Mouse (Mus musculus): ENCODE measurements around the gene Grb10. TPM values are rescaled to one million over a fixed set of nuclear protein-coding genes. Genes with fewer than 3 reads are reported as not detected.

Gene Grb10
- polyA plus RNA-seq, 1 experiment = 27.2 TPM

GRCm38 (mm10) chr11:11932102-11932789 is 106.2 kb downstream of the Grb10 start:
- Histone ChIP-seq H3K4me1 (ENCODE audit: control insufficient read depth, insufficient read depth, low read length) (no peaks in the 10 kb centered on the region), H3K4me3 (ENCODE audit: insufficient read depth, low read length) (no peak overlapping the region), H3K27ac (ENCODE audit: insufficient read depth, low read length) (peak overlapping the region; percentile 86; the same call in 1 of the 2 replicates)
- TF ChIP-seq CTCF (IDR thresholded peaks at IDR 0.05; ENCODE audit: extremely low read depth, insufficient read depth, low read length) (no peak), POLR2A (IDR thresholded peaks at IDR 0.05; ENCODE audit: extremely low read depth, insufficient read depth, low read length) (no peak)

DNA sequence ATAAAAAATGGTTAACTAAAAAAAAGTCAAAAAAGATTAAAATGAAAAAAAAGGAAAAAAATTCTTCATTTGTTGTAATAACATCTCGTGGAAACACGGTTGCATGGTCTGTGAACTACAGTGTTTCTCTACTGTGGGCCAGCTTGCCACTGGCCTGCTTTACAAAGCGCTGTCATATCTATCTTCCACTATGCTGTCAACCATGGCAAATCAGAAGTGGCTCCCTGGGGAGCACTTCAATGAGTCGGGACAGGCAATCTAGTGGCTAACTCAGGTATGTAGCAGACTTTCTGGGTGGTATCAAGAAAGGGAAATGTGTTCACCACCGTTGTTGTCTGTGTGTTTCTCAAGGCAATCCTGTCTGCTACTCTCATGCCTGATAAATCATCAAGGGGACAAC is 106.8 kb downstream of the Grb10 start:
- no peak overlapping the region for H3K4me3 ChIP-seq (ENCODE audit: insufficient read depth, low read length)
- no peaks in the 10 kb centered on the region for H3K4me1 ChIP-seq (ENCODE audit: control insufficient read depth, insufficient read depth, low read length)
- TF ChIP-seq CTCF (IDR thresholded peaks at IDR 0.05; ENCODE audit: extremely low read depth, insufficient read depth, low read length) (no peak), POLR2A (IDR thresholded peaks at IDR 0.05; ENCODE audit: extremely low read depth, insufficient read depth, low read length) (no peak)
- H3K27ac ChIP-seq (ENCODE audit: insufficient read depth, low read length) = peak overlapping the region; percentile 86; the same call in 1 of the 2 replicates

- no peaks in the 10 kb centered on the region for H3K4me1 ChIP-seq (ENCODE audit: control insufficient read depth, insufficient read depth, low read length)
- TF ChIP-seq CTCF (IDR thresholded peaks at IDR 0.05; ENCODE audit: extremely low read depth, insufficient read depth, low read length) (no peak), POLR2A (IDR thresholded peaks at IDR 0.05; ENCODE audit: extremely low read depth, insufficient read depth, low read length) (no peak)
- no peak overlapping the region for H3K27ac ChIP-seq (ENCODE audit: insufficient read depth, low read length)
- no peak overlapping the region for H3K4me3 ChIP-seq (ENCODE audit: insufficient read depth, low read length)
These were observed 108.0 kb downstream of the Grb10 start for GRCm38 (mm10) chr11:11930527-11930926.

DNA sequence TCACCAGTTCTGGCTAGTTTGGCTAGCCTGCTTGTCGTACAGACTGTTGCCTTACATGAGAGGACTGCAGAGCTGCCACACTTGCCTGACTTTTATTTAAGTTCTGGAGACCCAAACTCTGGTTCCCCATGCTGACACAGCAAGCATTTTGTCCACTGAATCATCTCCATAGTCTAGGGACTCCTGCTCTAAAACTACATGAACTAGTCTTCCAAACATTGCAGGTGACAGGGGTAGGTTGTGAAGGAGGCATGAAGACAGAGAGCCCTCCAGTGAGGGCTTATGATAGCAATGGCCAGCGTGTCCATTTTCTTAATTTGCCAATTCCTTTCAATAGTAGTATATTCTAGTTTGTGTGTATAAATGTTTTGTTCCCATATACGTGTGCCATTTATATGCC is 109.4 kb downstream of the Grb10 start:
- Histone ChIP-seq H3K27ac (ENCODE audit: insufficient read depth, low read length) (no peak overlapping the region), H3K4me1 (ENCODE audit: control insufficient read depth, insufficient read depth, low read length) (no peaks in the 10 kb centered on the region), H3K4me3 (ENCODE audit: insufficient read depth, low read length) (no peak overlapping the region)
- TF ChIP-seq POLR2A (IDR thresholded peaks at IDR 0.05; ENCODE audit: extremely low read depth, insufficient read depth, low read length) (no peak), CTCF (IDR thresholded peaks at IDR 0.05; ENCODE audit: extremely low read depth, insufficient read depth, low read length) (no peak)

DNA sequence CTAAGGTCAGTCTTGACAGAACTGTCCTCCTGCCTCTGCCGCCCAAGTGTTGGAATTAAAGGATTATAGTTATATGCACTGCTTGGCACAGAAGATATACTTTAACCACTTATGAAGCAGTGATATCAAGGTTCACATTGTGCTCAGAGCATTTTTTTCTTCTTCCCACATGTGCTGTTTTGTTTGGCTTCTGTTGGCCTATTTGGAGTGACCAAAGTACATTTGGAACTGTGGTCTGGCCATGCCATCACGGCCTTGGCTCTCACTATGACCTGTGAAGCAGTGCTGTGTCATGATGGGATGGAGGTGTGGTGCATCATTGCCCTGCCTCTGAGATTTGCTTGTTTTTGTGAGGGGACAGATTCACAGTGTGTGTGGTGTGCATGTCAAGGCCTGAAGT is 109.9 kb downstream of the Grb10 start:
- Histone ChIP-seq H3K27ac (ENCODE audit: insufficient read depth, low read length) (no peak overlapping the region), H3K4me3 (ENCODE audit: insufficient read depth, low read length) (no peak overlapping the region), H3K4me1 (ENCODE audit: control insufficient read depth, insufficient read depth, low read length) (no peaks in the 10 kb centered on the region)
- TF ChIP-seq CTCF (IDR thresholded peaks at IDR 0.05; ENCODE audit: extremely low read depth, insufficient read depth, low read length) = no peak
- no peak for TF ChIP-seq POLR2A (IDR thresholded peaks at IDR 0.05; ENCODE audit: extremely low read depth, insufficient read depth, low read length)

DNA sequence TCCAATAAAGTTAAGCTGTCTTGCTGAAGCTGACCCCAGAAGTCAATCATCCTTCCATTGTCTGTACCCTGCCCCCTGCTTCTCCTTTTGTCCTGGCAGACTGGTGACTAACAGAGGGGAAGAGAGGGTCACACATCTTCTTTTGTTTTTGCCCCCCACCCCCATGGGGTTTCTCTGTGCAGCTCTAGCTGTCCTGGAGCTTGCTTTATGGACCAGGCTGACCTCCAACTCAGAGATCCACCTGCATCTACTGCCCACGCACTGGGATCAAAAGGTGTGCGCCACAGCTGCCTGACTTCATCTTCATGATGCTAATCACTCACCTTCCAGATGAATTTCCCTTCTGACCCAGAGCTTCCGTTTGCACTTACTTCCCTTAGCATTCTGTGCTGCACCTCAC is 114.6 kb downstream of the Grb10 start:
- H3K4me1 ChIP-seq (ENCODE audit: control insufficient read depth, insufficient read depth, low read length) = no peaks in the 10 kb centered on the region
- TF ChIP-seq CTCF (IDR thresholded peaks at IDR 0.05; ENCODE audit: extremely low read depth, insufficient read depth, low read length) (no peak), POLR2A (IDR thresholded peaks at IDR 0.05; ENCODE audit: extremely low read depth, insufficient read depth, low read length) (no peak)
- no peak overlapping the region for H3K27ac ChIP-seq (ENCODE audit: insufficient read depth, low read length)
- H3K4me3 ChIP-seq (ENCODE audit: insufficient read depth, low read length) = no peak overlapping the region

DNA sequence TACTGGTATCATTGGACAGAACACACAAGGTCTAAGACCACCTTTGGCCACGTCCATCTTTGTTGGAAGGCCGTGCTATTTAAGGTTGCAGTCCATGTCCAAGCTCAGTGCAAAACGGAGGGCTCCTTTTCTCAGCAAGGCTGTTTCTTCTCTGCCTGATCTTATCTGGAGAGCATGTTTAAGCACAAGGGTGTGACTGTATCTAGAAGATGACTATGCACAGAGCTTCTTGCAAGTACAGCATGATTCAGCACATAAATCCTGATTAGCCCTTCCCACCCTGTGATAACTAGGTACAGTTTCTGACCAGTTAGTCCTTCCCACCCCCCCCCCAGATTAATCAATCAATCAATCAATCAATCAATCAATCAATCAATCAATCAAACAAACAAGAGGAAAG is 115.1 kb downstream of the Grb10 start:
- no peak overlapping the region for H3K27ac ChIP-seq (ENCODE audit: insufficient read depth, low read length)
- H3K4me3 ChIP-seq (ENCODE audit: insufficient read depth, low read length) = no peak overlapping the region
- no peak for TF ChIP-seq CTCF (IDR thresholded peaks at IDR 0.05; ENCODE audit: extremely low read depth, insufficient read depth, low read length)
- no peak for TF ChIP-seq POLR2A (IDR thresholded peaks at IDR 0.05; ENCODE audit: extremely low read depth, insufficient read depth, low read length)

DNA sequence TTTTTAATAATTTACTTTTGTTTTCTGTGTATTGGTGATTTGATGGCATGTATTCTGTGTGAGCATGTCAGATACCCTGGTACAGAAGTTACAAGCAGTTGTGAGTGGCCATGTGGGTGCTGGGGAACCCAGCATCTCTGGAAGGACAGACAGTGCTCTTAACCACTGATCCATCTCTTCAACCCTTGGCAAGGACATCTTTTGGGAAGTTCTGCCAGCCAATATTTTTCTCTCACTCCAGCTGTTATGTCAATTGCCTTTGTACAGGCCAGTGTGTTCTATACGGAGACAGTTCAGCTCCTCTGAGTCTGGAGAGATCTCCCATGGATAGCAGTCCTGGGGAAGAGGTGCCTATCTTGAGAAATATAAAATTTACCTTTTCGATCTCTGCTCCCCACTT is 116.4 kb downstream of the Grb10 start:
- Histone ChIP-seq H3K4me1 (ENCODE audit: control insufficient read depth, insufficient read depth, low read length) (no peaks in the 10 kb centered on the region), H3K4me3 (ENCODE audit: insufficient read depth, low read length) (no peak overlapping the region), H3K27ac (ENCODE audit: insufficient read depth, low read length) (no peak overlapping the region)
- TF ChIP-seq CTCF (IDR thresholded peaks at IDR 0.05; ENCODE audit: extremely low read depth, insufficient read depth, low read length) = no peak
- TF ChIP-seq POLR2A (IDR thresholded peaks at IDR 0.05; ENCODE audit: extremely low read depth, insufficient read depth, low read length) = no peak

More for the DNA sequence above, 115.1 kb downstream of the Grb10 start:
- H3K4me1 ChIP-seq (ENCODE audit: control insufficient read depth, insufficient read depth, low read length) = no peaks in the 10 kb centered on the region

GRCm38 (mm10) chr11:11907703-11908413 is 130.6 kb downstream of the Grb10 start:
- no peak overlapping the region for H3K4me3 ChIP-seq (ENCODE audit: insufficient read depth, low read length)
- H3K4me1 ChIP-seq (ENCODE audit: control insufficient read depth, insufficient read depth, low read length) = no peaks in the 10 kb centered on the region
- TF ChIP-seq POLR2A (IDR thresholded peaks at IDR 0.05; ENCODE audit: extremely low read depth, insufficient read depth, low read length) (no peak), CTCF (IDR thresholded peaks at IDR 0.05; ENCODE audit: extremely low read depth, insufficient read depth, low read length) (no peak)
- H3K27ac ChIP-seq (ENCODE audit: insufficient read depth, low read length) = no peak overlapping the region

- TF ChIP-seq CTCF (IDR thresholded peaks at IDR 0.05; ENCODE audit: extremely low read depth, insufficient read depth, low read length) = no peak
- no peak for TF ChIP-seq POLR2A (IDR thresholded peaks at IDR 0.05; ENCODE audit: extremely low read depth, insufficient read depth, low read length)
- no peak overlapping the region for H3K27ac ChIP-seq (ENCODE audit: insufficient read depth, low read length)
- no peak overlapping the region for H3K4me3 ChIP-seq (ENCODE audit: insufficient read depth, low read length)
- H3K4me1 ChIP-seq (ENCODE audit: control insufficient read depth, insufficient read depth, low read length) = no peaks in the 10 kb centered on the region
These were observed 133.0 kb downstream of the Grb10 start for GRCm38 (mm10) chr11:11905518-11905917.

Data from cortical plate, adult 2 months (tissue).